Mouse (Mus musculus) urinary bladder, adult 18-20 months (tissue): ENCODE results near the gene Dmkn.

Experiments
- DNase-seq, 2 experiments: peaks; one replicate each; pipeline ENCODE4 v3.0.0; 2022; ENCODE audit warnings: low spot score in 2 of 2, mixed read lengths in 2 of 2

Gene Dmkn

GRCm38 (mm10) chr7:30761769-30762352, 1.7 kb upstream of the Dmkn start:
- DNase-seq = no peak

GRCm38 (mm10) chr7:30765173-30765572, 1.6 kb downstream of the Dmkn start:
- no peak for DNase-seq

GRCm38 (mm10) chr7:30766408-30766807, 2.9 kb downstream of the Dmkn start:
- no peak for DNase-seq

GRCm38 (mm10) chr7:30769236-30769635, 5.7 kb downstream of the Dmkn start:
- peak in 1 of 2 experiments; percentile 29 for DNase-seq

- DNase-seq = peak in 1 of 2 experiments; percentile 39
Observed at GRCm38 (mm10) chr7:30776104-30776503, 12.5 kb downstream of the Dmkn start.

GRCm38 (mm10) chr7:30777081-30777579, 13.6 kb downstream of the Dmkn start:
- no peak for DNase-seq

- no peak for DNase-seq
Observed at GRCm38 (mm10) chr7:30777911-30778310, 14.4 kb downstream of the Dmkn start.

GRCm38 (mm10) chr7:30781792-30782191, 18.2 kb downstream of the Dmkn start:
- DNase-seq = no peak

- no peak for DNase-seq
Observed at GRCm38 (mm10) chr7:30782658-30783057, 19.1 kb downstream of the Dmkn start.

- DNase-seq = no peak
Observed at GRCm38 (mm10) chr7:30785154-30785553, 21.6 kb downstream of the Dmkn start.

- no peak for DNase-seq
Observed at GRCm38 (mm10) chr7:30785721-30786546, 22.4 kb downstream of the Dmkn start.

- no peak for DNase-seq
Observed at GRCm38 (mm10) chr7:30787377-30788022, 23.9 kb downstream of the Dmkn start, which contains the start of gene Krtdap. Gene Krtdap (plus strand): TSS chr7:30787896.

- DNase-seq = no peak
Observed at GRCm38 (mm10) chr7:30790141-30790540, 26.6 kb downstream of the Dmkn start.

GRCm38 (mm10) chr7:30791921-30792320, 28.4 kb downstream of the Dmkn start:
- no peak for DNase-seq

GRCm38 (mm10) chr7:30794921-30795320, 31.4 kb downstream of the Dmkn start:
- DNase-seq = no peak

GRCm38 (mm10) chr7:30796790-30797189, 33.2 kb downstream of the Dmkn start:
- DNase-seq = no peak

GRCm38 (mm10) chr7:30800653-30801052, 37.1 kb downstream of the Dmkn start:
- DNase-seq = no peak

- DNase-seq = no peak
Observed at GRCm38 (mm10) chr7:30803256-30803655, 39.7 kb downstream of the Dmkn start.

- DNase-seq = peak in 1 of 2 experiments; percentile 22
Observed at GRCm38 (mm10) chr7:30804026-30804715, 40.6 kb downstream of the Dmkn start.

GRCm38 (mm10) chr7:30805924-30806323, 42.4 kb downstream of the Dmkn start:
- DNase-seq = no peak

- DNase-seq = no peak
Observed at GRCm38 (mm10) chr7:30810319-30810718, 46.8 kb downstream of the Dmkn start.

GRCm38 (mm10) chr7:30811757-30812290, 48.3 kb downstream of the Dmkn start:
- no peak for DNase-seq
